Mouse (Mus musculus): ENCODE data around the gene Gm8897. TPM values are rescaled to one million over a fixed set of nuclear protein-coding genes. Genes with fewer than 3 reads are reported as not detected.
"Not testable (repeated sequence)": the region's sequence is repeated elsewhere in the genome, so short reads cannot be mapped to it uniquely, and the experiment has no call there.

Gm8897 gene
- not detected in 2 replicates for polyA plus RNA-seq (2015; fragmentation: Nextera tagmentation; extraction: Ambion mirVana)

- 63% methylated on average over 2 of the region's 2 CpGs for WGBS
- H3K27ac ChIP-seq (replicated peaks); H3K9ac ChIP-seq; H3K27me3 ChIP-seq; H3K4me1 ChIP-seq (replicated peaks); H3K4me3 ChIP-seq; ATAC-seq (ENCODE audit: low FRiP score, low read depth); H3K36me3 ChIP-seq; H3K4me2 ChIP-seq; H3K9me3 ChIP-seq: not testable (repeated sequence)
Measured at GRCm38 (mm10) chr5:11416118-11416517, at the start of gene Gm8897. Gene Gm8897 (plus strand): TSS chr5:11416418.

- not testable (repeated sequence) for H3K27ac ChIP-seq (replicated peaks)
Measured at GRCm38 (mm10) chr5:11416691-11417090, 473 bp downstream of the Gm8897 start.

More at GRCm38 (mm10) chr5:11416691-11417090, 473 bp downstream of the Gm8897 start:
- not testable (repeated sequence) for H3K9me3 ChIP-seq; H3K4me3 ChIP-seq; H3K27me3 ChIP-seq; H3K36me3 ChIP-seq; H3K9ac ChIP-seq; ATAC-seq (ENCODE audit: low FRiP score, low read depth); H3K4me1 ChIP-seq (replicated peaks); H3K4me2 ChIP-seq
- WGBS, result 56% methylated on average over 1 of the region's 1 CpGs

Other genes starting within 250 kb of the Gm8897 start
- not detected in 2 replicates for gene Gm5861, start 233.3 kb upstream of the Gm8897 start, polyA plus RNA-seq (2015; fragmentation: Nextera tagmentation; extraction: Ambion mirVana)
- not detected in 2 replicates for gene Gm8890, start 160.4 kb upstream of the Gm8897 start, polyA plus RNA-seq (2015; fragmentation: Nextera tagmentation; extraction: Ambion mirVana)
- not detected in 2 replicates for gene Speer1, start 74.9 kb upstream of the Gm8897 start, polyA plus RNA-seq (2015; fragmentation: Nextera tagmentation; extraction: Ambion mirVana)
- gene Gm8906, start 86.3 kb downstream of the Gm8897 start, polyA plus RNA-seq (2015; fragmentation: Nextera tagmentation; extraction: Ambion mirVana), result not detected in 2 replicates
- gene Gm6460, start 178.5 kb downstream of the Gm8897 start, polyA plus RNA-seq (2015; fragmentation: Nextera tagmentation; extraction: Ambion mirVana), result not detected in 2 replicates